Mouse (Mus musculus) hindbrain, embryonic 14.5 days (tissue): ENCODE measurements around the gene Rhox2g. TPM values are rescaled to one million over a fixed set of nuclear protein-coding genes. Genes with fewer than 3 reads are reported as not detected.
"Not testable (repeated sequence)": the region's sequence is repeated elsewhere in the genome, so short reads cannot be mapped to it uniquely, and the experiment has no call there.

Experiments
- ATAC-seq: fragments of 200-750 bp; cut with Nextera tagmentation; 2 replicates; pipeline ENCODE4 v1.8.0; 2017; ENCODE audit warnings: moderate number of reproducible peaks, mild to moderate bottlenecking, moderate TSS enrichment, moderate library complexity; ENCODE audit not compliant: low FRiP score
- DNase-seq: peaks from one replicate; pipeline ENCODE4 v3.0.0-alpha.2; 2015; ENCODE audit warnings: low spot score
- H3K27ac ChIP-seq: fragments of 300-500 bp; sonication (generic); 2 replicates; pipeline ENCODE4 v1.5.1; 2014; ENCODE audit warnings: mild to moderate bottlenecking, moderate library complexity
- H3K27me3 ChIP-seq: fragments of 300-500 bp; sonication (generic); 2 replicates; pipeline ENCODE4 v1.6.1; 2014; ENCODE audit warnings: mild to moderate bottlenecking, low read length, mixed read lengths; ENCODE audit not compliant: control insufficient read depth, insufficient read depth
- H3K36me3 ChIP-seq: fragments of 300-500 bp; sonication (generic); replicated peaks from 2 replicates; pipeline ENCODE4 v1.6.1; 2014; ENCODE audit not compliant: control insufficient read depth, insufficient read depth
- H3K4me1 ChIP-seq: fragments of 300-500 bp; sonication (generic); replicated peaks from 2 replicates; pipeline ENCODE4 v1.6.1; 2014; ENCODE audit warnings: antibody characterized with exemption, low read length, mixed read lengths; ENCODE audit not compliant: control insufficient read depth, insufficient read depth
- H3K4me2 ChIP-seq: fragments of 300-500 bp; sonication (generic); replicated peaks from 2 replicates; pipeline ENCODE4 v1.6.1; 2014; ENCODE audit warnings: mild to moderate bottlenecking, moderate library complexity
- H3K4me3 ChIP-seq: fragments of 300-500 bp; sonication (generic); replicated peaks from 2 replicates; pipeline ENCODE4 v1.5.1; 2014; ENCODE audit warnings: mild to moderate bottlenecking, low read length
- H3K9ac ChIP-seq: fragments of 300-500 bp; sonication (generic); 2 replicates; pipeline ENCODE4 v1.6.1; 2014
- H3K9me3 ChIP-seq: fragments of 300-500 bp; sonication (generic); 2 replicates; pipeline ENCODE4 v1.6.1; 2016; ENCODE audit warnings: low read length; ENCODE audit not compliant: control insufficient read depth
- WGBS: fragments of 180-500 bp; shearing (Covaris S2); extraction: QIAGEN DNeasy Blood & Tissue Kit; methylation state at CpG from one replicate; pipeline ENCODE4 v1.1.7; 2014; 5-methylcytosine and 5-hydroxymethylcytosine counted together
- polyA plus RNA-seq: library from polyadenylated mRNA; unstranded; fragments of >200 nt; fragmentation: Nextera tagmentation; extraction: Ambion mirVana; gene quantifications from 2 replicates; pipeline ENCODE4 v1.2.1, GENCODE M21; 2014

The Rhox2g gene
- polyA plus RNA-seq = not detected in 2 replicates

GRCm38 (mm10) chrX:37643370-37643769 is at the start of gene Rhox2g:
TSS of gene Rhox2g (minus strand) at chrX:37643470.
- H3K9me3 ChIP-seq, H3K27ac ChIP-seq: not testable (repeated sequence)
- 94% methylated on average over 6 of the region's 6 CpGs for WGBS

GRCm38 (mm10) chrX:37692261-37692660 is 49.0 kb upstream of the Rhox2g start:
- no peak overlapping the region for H3K4me3 ChIP-seq
- no peaks in the 10 kb centered on the region for H3K9me3 ChIP-seq
- WGBS = 92% methylated on average over 2 of the region's 2 CpGs
- DNase-seq (no peak), ATAC-seq (no peak)
- H3K4me1 ChIP-seq = no peaks in the 10 kb centered on the region
- H3K27me3 ChIP-seq = no peaks in the 10 kb centered on the region
- H3K4me2 ChIP-seq = no peak overlapping the region
- no peaks in the 10 kb centered on the region for H3K36me3 ChIP-seq
- no peak overlapping the region for H3K27ac ChIP-seq
- H3K9ac ChIP-seq = no peak overlapping the region

More at GRCm38 (mm10) chrX:37643370-37643769, at the start of gene Rhox2g:
- not testable (repeated sequence) for H3K36me3 ChIP-seq, H3K27me3 ChIP-seq, H3K4me1 ChIP-seq, ATAC-seq, H3K4me2 ChIP-seq, DNase-seq, H3K4me3 ChIP-seq, H3K9ac ChIP-seq

- no peak for DNase-seq
- H3K27me3 ChIP-seq = no peaks in the 10 kb centered on the region
- H3K9ac ChIP-seq = no peak overlapping the region
- H3K36me3 ChIP-seq = no peaks in the 10 kb centered on the region
- no peak overlapping the region for H3K4me2 ChIP-seq
- H3K27ac ChIP-seq = no peak overlapping the region
- no peak for ATAC-seq
- no peaks in the 10 kb centered on the region for H3K4me1 ChIP-seq
- WGBS = 85% methylated on average over 21 of the region's 24 CpGs
- no peak overlapping the region for H3K4me3 ChIP-seq
- no peaks in the 10 kb centered on the region for H3K9me3 ChIP-seq
Observed at GRCm38 (mm10) chrX:37683031-37683715, 39.9 kb upstream of the Rhox2g start.

GRCm38 (mm10) chrX:37673177-37673576 is 29.9 kb upstream of the Rhox2g start, which contains the start of gene Rhox2h:
TSS of gene Rhox2h (minus strand) at chrX:37673277.
- 91% methylated on average over 8 of the region's 8 CpGs for WGBS
- not testable (repeated sequence) for H3K4me1 ChIP-seq

GRCm38 (mm10) chrX:37668664-37669063 is 25.4 kb upstream of the Rhox2g start, which contains the start of gene Rhox3h:
TSS of gene Rhox3h (minus strand) at chrX:37668764.
- H3K4me1 ChIP-seq, H3K4me3 ChIP-seq, H3K27ac ChIP-seq, H3K9ac ChIP-seq, ATAC-seq, DNase-seq, H3K27me3 ChIP-seq, H3K4me2 ChIP-seq, H3K36me3 ChIP-seq, H3K9me3 ChIP-seq: not testable (repeated sequence)
- 100% methylated on average over 1 of the region's 3 CpGs for WGBS

More at GRCm38 (mm10) chrX:37673177-37673576, 29.9 kb upstream of the Rhox2g start, which contains the start of gene Rhox2h:
- DNase-seq, H3K27ac ChIP-seq, H3K36me3 ChIP-seq, H3K4me3 ChIP-seq, ATAC-seq, H3K9me3 ChIP-seq, H3K4me2 ChIP-seq, H3K9ac ChIP-seq, H3K27me3 ChIP-seq: not testable (repeated sequence)

- H3K36me3 ChIP-seq, H3K4me2 ChIP-seq, DNase-seq, H3K9me3 ChIP-seq, H3K27ac ChIP-seq, H3K9ac ChIP-seq, H3K4me1 ChIP-seq, H3K4me3 ChIP-seq, H3K27me3 ChIP-seq, ATAC-seq: not testable (repeated sequence)
- 96% methylated on average over 9 of the region's 20 CpGs for WGBS
Observed at GRCm38 (mm10) chrX:37651227-37651626, 8.0 kb upstream of the Rhox2g start, which contains the start of gene Rhox4g. TSS of gene Rhox4g (minus strand) at chrX:37651327.

GRCm38 (mm10) chrX:37628512-37628911 is 14.8 kb downstream of the Rhox2g start, which contains the start of gene Rhox3g:
TSS of gene Rhox3g (minus strand) at chrX:37628612.
- DNase-seq, H3K27me3 ChIP-seq, H3K4me2 ChIP-seq, H3K4me3 ChIP-seq, H3K4me1 ChIP-seq, ATAC-seq, H3K9me3 ChIP-seq, H3K27ac ChIP-seq, H3K36me3 ChIP-seq, H3K9ac ChIP-seq: not testable (repeated sequence)
- 85% methylated on average over 2 of the region's 2 CpGs for WGBS

GRCm38 (mm10) chrX:37607604-37608003 is 35.7 kb downstream of the Rhox2g start, which contains the start of gene Rhox4f:
TSS of gene Rhox4f (minus strand) at chrX:37607704.
- WGBS = 94% methylated on average over 10 of the region's 19 CpGs
- H3K27ac ChIP-seq, H3K4me3 ChIP-seq, H3K4me2 ChIP-seq, H3K36me3 ChIP-seq, H3K9me3 ChIP-seq, H3K9ac ChIP-seq, H3K27me3 ChIP-seq, H3K4me1 ChIP-seq, DNase-seq, ATAC-seq: not testable (repeated sequence)
